Mouse (Mus musculus): ENCODE data around the gene Rpl27. TPM values are rescaled to one million over a fixed set of nuclear protein-coding genes. Genes with fewer than 3 reads are reported as not detected.
"Not testable (repeated sequence)": the region's sequence is repeated elsewhere in the genome, so short reads cannot be mapped to it uniquely, and the experiment has no call there.

The Rpl27 gene
- polyA plus RNA-seq, 1 experiment from 2014 or later = 195 TPM

DNA sequence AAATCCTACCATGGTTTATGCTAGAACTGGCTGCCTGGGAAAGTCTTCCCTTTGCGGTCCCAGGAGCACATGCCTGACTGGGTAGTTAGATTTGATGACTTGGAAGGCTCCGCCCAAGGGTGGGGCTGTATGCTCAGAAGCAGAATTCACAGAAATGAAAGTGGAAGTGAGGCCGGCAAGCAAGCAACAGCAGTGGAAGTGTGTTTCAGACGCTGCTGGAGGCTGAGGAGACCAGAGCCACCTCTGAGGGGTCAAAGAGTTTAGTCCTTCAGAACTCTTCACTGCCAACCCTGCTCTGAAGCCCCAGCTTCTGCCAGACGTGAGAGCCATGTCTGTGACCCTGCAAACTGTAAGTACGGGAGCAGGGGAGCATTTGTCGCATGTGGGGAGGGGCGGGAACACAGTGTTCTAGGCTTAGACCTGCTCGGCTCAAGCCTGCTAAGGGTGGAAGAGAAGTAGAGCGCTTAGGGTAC lies 6.2 kb downstream of the Rpl27 start, which contains the start of gene Ifi35:
Gene Ifi35, plus strand, starts transcription at position 134 of the 473 bp plus-strand sequence.
- Histone ChIP-seq H3K9me3 (replicated peaks) (no peaks in the 10 kb centered on the region), H3K9ac (peak within 1 kb of the TSS; percentile 69), H3K27ac (replicated peaks) (peak within 1 kb of the TSS; percentile 93), H3K27me3 (no peaks in the 10 kb centered on the region), H3K36me3 (replicated peaks) (peaks cover 29% of the 10 kb centered on the region), H3K4me1 (replicated peaks) (peaks cover 62% of the 10 kb centered on the region), H3K4me3 (replicated peaks) (peak within 1 kb of the TSS; percentile 75), H3K4me2 (peak within 1 kb of the TSS; percentile 76)
- peak; percentile 85 for ATAC-seq (ENCODE audit: insufficient read depth)
- 5% methylated on average over 10 of the region's 10 CpGs for WGBS (ENCODE audit: insufficient replicate concordance)

DNA sequence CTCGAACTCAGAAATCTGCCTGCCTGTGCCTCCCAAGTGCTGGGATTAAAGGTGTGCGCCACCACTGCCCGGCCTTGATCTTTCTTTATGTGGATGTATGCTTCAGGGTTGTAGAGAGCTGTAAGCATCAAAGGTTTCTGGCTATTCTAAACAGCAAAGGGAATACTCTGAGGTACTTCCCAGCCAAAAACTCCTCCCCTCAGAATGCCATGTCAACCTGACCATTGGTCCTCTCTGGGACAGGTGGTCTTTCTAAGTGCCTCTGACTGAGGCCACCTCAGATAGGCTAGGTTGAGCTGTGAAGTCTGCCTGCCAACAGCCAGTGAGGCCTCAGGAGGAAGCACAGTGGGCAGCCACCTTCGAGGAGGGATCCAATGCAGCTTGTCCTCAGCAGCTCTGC lies 6.8 kb downstream of the Rpl27 start:
- ATAC-seq (ENCODE audit: insufficient read depth) = peak; percentile 10; the same call in 1 of the 2 replicates
- 38% methylated on average over 4 of the region's 4 CpGs for WGBS (ENCODE audit: insufficient replicate concordance)
- Histone ChIP-seq H3K27me3 (no peaks in the 10 kb centered on the region), H3K36me3 (replicated peaks) (peaks cover 23% of the 10 kb centered on the region), H3K4me2 (peak overlapping the region; percentile 76), H3K4me1 (replicated peaks) (peaks cover 56% of the 10 kb centered on the region), H3K9ac (peak overlapping the region; percentile 69), H3K27ac (replicated peaks) (peak overlapping the region; percentile 93), H3K4me3 (replicated peaks) (peak overlapping the region; percentile 75), H3K9me3 (replicated peaks) (no peaks in the 10 kb centered on the region)

DNA sequence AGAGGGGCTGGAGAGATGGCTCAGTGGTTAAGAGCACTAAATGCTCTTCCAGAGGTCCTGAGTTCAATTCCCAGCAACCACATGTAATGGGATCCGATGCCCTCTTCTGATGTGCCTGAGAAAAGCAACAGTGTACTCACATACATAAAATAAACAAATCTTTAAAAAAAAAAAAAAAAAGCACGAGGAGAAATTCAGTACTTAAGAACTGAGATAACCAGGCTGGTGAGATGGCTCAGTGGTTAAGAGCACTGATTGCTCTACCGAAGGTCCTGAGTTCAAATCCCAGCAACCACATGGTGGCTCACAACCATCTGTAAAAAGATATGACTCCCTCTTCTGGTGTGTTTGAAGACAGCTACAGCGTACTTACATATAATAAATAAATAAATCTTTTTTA lies 7.5 kb downstream of the Rpl27 start:
- not testable (repeated sequence) for ATAC-seq (ENCODE audit: insufficient read depth); H3K9me3 ChIP-seq (replicated peaks); H3K27me3 ChIP-seq; H3K9ac ChIP-seq
- Histone ChIP-seq H3K27ac (replicated peaks) (peak overlapping the region; percentile 93), H3K4me1 (replicated peaks) (peaks cover 52% of the 10 kb centered on the region), H3K36me3 (replicated peaks) (peaks cover 16% of the 10 kb centered on the region), H3K4me2 (peak overlapping the region; percentile 76), H3K4me3 (replicated peaks) (peak overlapping the region; percentile 75)
- 59% methylated on average over 4 of the region's 4 CpGs for WGBS (ENCODE audit: insufficient replicate concordance)

DNA sequence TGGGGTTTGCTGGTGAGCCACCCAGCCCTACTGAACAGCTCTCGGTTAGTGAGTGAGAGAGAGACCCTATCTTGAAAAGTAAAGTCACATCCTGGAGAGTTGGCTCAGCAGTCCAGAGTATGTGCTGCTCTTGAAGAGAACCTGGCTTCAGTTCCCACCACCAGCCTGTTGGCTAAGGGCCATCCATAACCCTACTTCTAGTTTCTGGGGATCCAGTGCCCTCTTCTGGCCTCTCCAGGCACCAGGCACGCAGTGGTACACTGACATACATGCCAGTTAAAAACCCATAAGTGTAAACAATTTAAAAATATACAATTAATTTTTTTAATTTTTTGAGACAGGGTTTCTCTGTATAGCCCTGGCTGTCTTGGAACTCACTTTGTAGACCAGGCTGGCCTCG lies 8.3 kb downstream of the Rpl27 start:
- Histone ChIP-seq H3K27ac (replicated peaks) (no peak overlapping the region), H3K36me3 (replicated peaks) (peaks cover 8% of the 10 kb centered on the region), H3K4me2 (no peak overlapping the region), H3K4me3 (replicated peaks) (no peak overlapping the region), H3K9ac (no peak overlapping the region), H3K4me1 (replicated peaks) (peaks cover 48% of the 10 kb centered on the region), H3K27me3 (no peaks in the 10 kb centered on the region), H3K9me3 (replicated peaks) (no peaks in the 10 kb centered on the region)
- ATAC-seq (ENCODE audit: insufficient read depth) = no peak
- 83% methylated on average over 3 of the region's 3 CpGs for WGBS (ENCODE audit: insufficient replicate concordance)

DNA sequence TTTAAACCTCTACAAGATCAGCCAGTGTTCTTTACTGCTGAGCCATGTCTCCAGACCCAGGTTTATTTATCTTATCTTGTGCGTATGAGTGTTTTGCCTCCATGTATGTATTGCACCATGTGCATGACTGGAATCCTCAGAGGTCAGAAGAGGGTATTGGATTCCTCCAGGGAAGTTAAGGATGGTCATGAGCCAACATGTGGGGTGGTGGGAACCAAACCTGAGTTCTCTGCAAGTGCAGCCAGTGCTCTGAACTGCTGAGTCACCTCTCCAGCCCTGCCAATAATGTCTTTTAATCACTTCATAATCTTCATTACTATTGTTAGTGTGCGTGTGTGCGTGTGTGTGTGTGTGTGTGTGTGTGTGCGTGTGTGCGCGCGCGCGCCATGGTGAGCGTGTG lies 9.4 kb downstream of the Rpl27 start:
- peaks cover 55% of the 10 kb centered on the region for H3K4me1 ChIP-seq (replicated peaks)
- peaks cover 3% of the 10 kb centered on the region; the same call in 1 of the 2 replicates for H3K36me3 ChIP-seq (replicated peaks)
- H3K9me3 ChIP-seq (replicated peaks) = no peaks in the 10 kb centered on the region
- H3K4me3 ChIP-seq (replicated peaks) = no peak overlapping the region
- H3K9ac ChIP-seq = no peak overlapping the region
- 82% methylated on average over 10 of the region's 10 CpGs for WGBS (ENCODE audit: insufficient replicate concordance)
- no peak for ATAC-seq (ENCODE audit: insufficient read depth)
- no peaks in the 10 kb centered on the region for H3K27me3 ChIP-seq
- H3K4me2 ChIP-seq = no peak overlapping the region
- H3K27ac ChIP-seq (replicated peaks) = no peak overlapping the region

DNA sequence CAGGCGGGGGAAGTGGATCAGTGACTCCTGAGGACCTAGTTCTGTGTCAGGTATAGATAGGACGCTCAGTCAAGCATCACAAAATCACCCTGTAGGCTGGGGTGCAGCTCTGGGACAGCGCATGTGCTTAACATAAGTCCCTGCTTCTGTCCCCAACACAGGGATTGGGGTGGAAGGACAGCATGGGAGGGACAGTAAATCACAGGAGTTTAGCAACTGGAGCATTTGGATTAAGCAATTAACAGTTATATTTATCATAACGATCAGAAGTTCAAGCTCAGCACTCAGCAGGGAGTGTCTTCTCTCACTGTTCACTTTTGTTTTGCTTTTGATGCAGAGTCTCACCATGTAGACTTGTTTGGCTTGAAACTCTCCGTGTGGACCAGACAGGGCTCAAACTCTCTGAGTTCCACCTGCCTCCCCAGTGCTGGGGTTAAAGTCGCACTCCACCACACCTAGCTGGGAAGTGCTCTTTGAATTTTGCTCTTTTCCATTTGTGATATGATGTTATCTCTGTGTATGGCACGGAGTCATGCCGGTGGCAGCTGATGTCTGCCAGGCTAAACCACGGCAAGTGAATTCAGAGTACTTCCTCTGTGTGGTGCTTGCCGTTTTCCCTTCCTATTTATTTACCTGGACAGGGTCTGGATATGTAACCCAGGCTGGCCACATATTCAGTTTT lies 10.1 kb downstream of the Rpl27 start:
- Histone ChIP-seq H3K36me3 (replicated peaks) (peaks cover 9% of the 10 kb centered on the region; the same call in 1 of the 2 replicates), H3K4me3 (replicated peaks) (no peak overlapping the region), H3K4me1 (replicated peaks) (peaks cover 55% of the 10 kb centered on the region), H3K27me3 (no peaks in the 10 kb centered on the region), H3K9me3 (replicated peaks) (no peaks in the 10 kb centered on the region), H3K4me2 (no peak overlapping the region), H3K27ac (replicated peaks) (no peak overlapping the region), H3K9ac (no peak overlapping the region)
- WGBS (ENCODE audit: insufficient replicate concordance) = 48% methylated on average over 10 of the region's 10 CpGs
- no peak for ATAC-seq (ENCODE audit: insufficient read depth)

DNA sequence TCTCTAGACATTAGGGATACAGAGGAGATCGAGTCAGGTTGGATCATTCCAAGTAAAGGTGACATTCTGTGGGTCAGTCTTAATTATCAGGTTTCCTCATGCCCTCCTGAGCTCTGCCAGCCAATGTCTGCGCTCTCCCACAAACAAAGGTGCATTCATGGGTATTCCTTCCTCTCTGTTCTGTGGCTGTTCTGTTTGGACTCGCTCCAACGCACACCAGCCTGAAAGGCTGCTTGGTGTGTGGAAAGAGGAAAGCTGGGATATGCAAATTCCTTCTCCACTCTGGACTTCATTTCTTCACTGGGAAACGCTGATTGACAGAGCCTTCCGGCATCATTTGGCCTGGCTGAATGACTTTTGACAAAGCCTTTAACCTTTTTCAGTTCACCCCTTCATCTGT lies 12.6 kb downstream of the Rpl27 start:
- 83% methylated on average over 6 of the region's 6 CpGs for WGBS (ENCODE audit: insufficient replicate concordance)
- Histone ChIP-seq H3K9ac (no peak overlapping the region), H3K27ac (replicated peaks) (no peak overlapping the region), H3K9me3 (replicated peaks) (no peaks in the 10 kb centered on the region), H3K4me3 (replicated peaks) (no peak overlapping the region), H3K27me3 (no peaks in the 10 kb centered on the region), H3K4me2 (no peak overlapping the region), H3K4me1 (replicated peaks) (peaks cover 48% of the 10 kb centered on the region), H3K36me3 (replicated peaks) (peaks cover 32% of the 10 kb centered on the region)
- no peak for ATAC-seq (ENCODE audit: insufficient read depth)

DNA sequence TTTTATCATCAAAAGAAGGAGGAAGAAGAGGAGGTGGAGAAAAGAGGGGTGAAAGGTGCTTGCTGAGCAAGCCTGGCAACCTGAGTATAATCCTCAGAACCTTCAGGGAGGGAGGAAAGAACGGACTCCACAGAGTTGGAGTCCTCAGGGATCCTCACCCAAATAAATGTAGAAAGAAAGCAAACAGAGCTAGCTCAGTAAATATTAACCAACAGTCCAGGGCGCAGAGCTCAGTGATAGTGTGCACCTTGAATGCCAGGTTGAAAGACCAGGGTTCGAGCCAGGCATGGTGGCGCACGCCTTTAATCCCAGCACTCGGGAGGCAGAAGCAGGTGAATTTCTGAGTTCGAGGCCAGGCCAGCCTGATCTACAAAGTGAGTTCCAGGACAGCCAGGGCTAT lies 13.5 kb downstream of the Rpl27 start:
- Histone ChIP-seq H3K4me2 (no peak overlapping the region), H3K4me3 (replicated peaks) (no peak overlapping the region), H3K4me1 (replicated peaks) (peaks cover 45% of the 10 kb centered on the region), H3K27me3 (no peaks in the 10 kb centered on the region), H3K27ac (replicated peaks) (no peak overlapping the region), H3K9ac (no peak overlapping the region), H3K9me3 (replicated peaks) (no peaks in the 10 kb centered on the region), H3K36me3 (replicated peaks) (peaks cover 41% of the 10 kb centered on the region)
- no peak for ATAC-seq (ENCODE audit: insufficient read depth)
- 74% methylated on average over 7 of the region's 7 CpGs for WGBS (ENCODE audit: insufficient replicate concordance)

DNA sequence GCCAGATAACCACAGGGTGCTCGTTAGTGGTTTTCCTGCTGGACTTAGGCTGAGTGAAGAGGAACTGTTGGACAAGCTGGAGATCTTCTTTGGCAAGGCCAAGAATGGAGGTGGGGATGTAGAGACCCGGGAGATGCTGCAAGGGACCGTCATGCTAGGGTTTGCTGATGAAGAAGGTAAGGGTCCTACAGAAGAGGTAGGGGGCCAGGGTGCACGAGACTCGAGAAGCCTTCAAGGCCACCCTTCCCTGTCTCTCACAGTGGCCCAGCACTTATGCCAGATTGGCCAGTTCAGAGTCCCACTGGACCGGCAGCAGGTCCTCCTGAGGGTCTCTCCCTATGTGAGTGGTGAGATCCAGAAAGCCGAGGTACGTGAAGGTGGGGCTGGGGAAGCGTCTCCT lies 15.5 kb downstream of the Rpl27 start:
- no peak for ATAC-seq (ENCODE audit: insufficient read depth)
- Histone ChIP-seq H3K27me3 (0 out of 2 replicates have a peak, but pooled peaks cover 3% of the 10 kb centered on the region), H3K4me2 (no peak overlapping the region), H3K9ac (no peak overlapping the region), H3K9me3 (replicated peaks) (no peaks in the 10 kb centered on the region), H3K4me3 (replicated peaks) (no peak overlapping the region), H3K4me1 (replicated peaks) (peaks cover 32% of the 10 kb centered on the region), H3K36me3 (replicated peaks) (peaks cover 46% of the 10 kb centered on the region), H3K27ac (replicated peaks) (no peak overlapping the region)
- WGBS (ENCODE audit: insufficient replicate concordance) = 82% methylated on average over 9 of the region's 9 CpGs

DNA sequence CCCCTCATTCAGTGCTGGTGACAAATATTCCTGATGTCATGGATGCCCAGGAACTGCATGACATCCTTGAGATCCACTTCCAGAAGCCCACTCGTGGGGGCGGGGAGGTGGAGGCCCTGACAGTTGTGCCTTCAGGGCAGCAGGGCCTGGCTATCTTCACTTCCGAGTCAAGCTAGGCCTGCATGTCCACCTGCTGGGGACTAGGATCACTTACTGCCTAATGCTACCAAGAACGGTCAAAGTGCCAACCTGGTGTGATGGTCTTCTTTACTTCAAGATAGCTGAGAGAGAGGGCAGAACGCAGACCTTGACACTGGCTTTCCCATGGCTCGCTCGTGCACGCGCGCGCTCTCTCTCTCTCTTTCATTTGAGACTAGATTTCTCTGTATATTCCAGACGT lies 16.1 kb downstream of the Rpl27 start:
- Histone ChIP-seq H3K4me3 (replicated peaks) (no peak overlapping the region), H3K4me1 (replicated peaks) (peaks cover 38% of the 10 kb centered on the region), H3K36me3 (replicated peaks) (peaks cover 46% of the 10 kb centered on the region), H3K27me3 (peaks cover 3% of the 10 kb centered on the region; the same call in 1 of the 2 replicates), H3K4me2 (no peak overlapping the region), H3K27ac (replicated peaks) (no peak overlapping the region), H3K9ac (no peak overlapping the region), H3K9me3 (replicated peaks) (no peaks in the 10 kb centered on the region)
- WGBS (ENCODE audit: insufficient replicate concordance) = 82% methylated on average over 12 of the region's 12 CpGs
- ATAC-seq (ENCODE audit: insufficient read depth) = no peak

DNA sequence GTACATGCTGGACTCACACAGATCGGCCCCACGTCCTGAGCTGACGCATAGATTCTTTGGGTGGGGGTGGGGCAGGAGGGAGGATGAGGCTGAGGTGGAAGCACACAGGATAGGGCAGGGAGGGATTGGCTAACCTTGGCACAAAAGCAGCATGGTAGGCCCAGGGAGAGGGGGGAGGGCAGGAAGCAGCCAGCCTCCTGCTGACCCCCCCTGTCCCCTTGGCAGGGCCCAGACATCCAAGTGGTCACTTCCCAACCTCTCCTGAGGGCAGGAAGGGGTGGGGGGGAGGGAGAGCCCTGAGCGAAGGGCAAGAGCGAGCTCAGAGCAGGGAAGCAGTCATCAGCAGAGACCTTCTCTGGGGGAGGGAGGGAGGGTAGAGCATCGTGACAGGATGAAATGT lies 17.6 kb downstream of the Rpl27 start:
- H3K9me3 ChIP-seq (replicated peaks) = no peaks in the 10 kb centered on the region
- H3K36me3 ChIP-seq (replicated peaks) = peaks cover 46% of the 10 kb centered on the region
- no peak overlapping the region for H3K4me2 ChIP-seq
- no peak overlapping the region for H3K9ac ChIP-seq
- H3K27ac ChIP-seq (replicated peaks) = no peak overlapping the region
- no peak overlapping the region for H3K4me3 ChIP-seq (replicated peaks)
- H3K27me3 ChIP-seq = peaks cover 17% of the 10 kb centered on the region
- ATAC-seq (ENCODE audit: insufficient read depth) = no peak
- peaks cover 49% of the 10 kb centered on the region for H3K4me1 ChIP-seq (replicated peaks)
- WGBS (ENCODE audit: insufficient replicate concordance) = 77% methylated on average over 6 of the region's 6 CpGs
